Mouse (Mus musculus): ENCODE results near the gene Psmd14.

DNA sequence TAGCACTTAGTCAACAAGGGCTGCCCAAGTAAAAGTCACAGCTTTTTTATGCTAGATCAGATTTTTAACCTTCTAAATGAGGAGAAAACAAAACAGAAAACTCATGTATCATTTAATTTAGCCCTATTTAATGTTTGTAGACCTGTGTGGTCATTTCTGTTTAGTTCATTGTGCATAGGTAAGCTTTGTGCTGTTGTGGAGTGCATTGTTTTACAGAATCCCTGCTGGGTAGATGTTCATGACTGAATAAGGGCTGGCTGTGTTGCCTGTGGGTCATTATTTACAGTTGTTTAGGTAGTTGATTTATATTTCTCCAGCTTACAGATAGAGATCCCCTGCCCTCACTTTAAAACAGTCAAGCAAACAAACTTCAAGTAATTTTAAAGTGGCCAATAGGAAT lies 40.9 kb downstream of the Psmd14 start:
- TF ChIP-seq CTCF (IDR thresholded peaks at IDR 0.05; ENCODE audit: low read depth, low read length) (no peak), TAL1 (conservative IDR thresholded peaks at IDR 0.05; ENCODE audit: low read depth, low read length) (no peak), GATA1 (IDR thresholded peaks at IDR 0.05; ENCODE audit: borderline replicate concordance, low read length) (no peak)
